Mouse (Mus musculus): ENCODE measurements around the gene Wdr93.

- no peak for TF ChIP-seq CTCF (IDR thresholded peaks at IDR 0.05; ENCODE audit: extremely low read depth, insufficient read length, insufficient replicate concordance, low read depth, low read length)
- no peak for TF ChIP-seq POLR2A (IDR thresholded peaks at IDR 0.05; ENCODE audit: low read depth, low read length)
Measured at GRCm38 (mm10) chr7:79819996-79820395, 77.0 kb downstream of the Wdr93 start.
